Mouse (Mus musculus): ENCODE measurements around the gene Brd2. TPM values are rescaled to one million over a fixed set of nuclear protein-coding genes. Genes with fewer than 3 reads are reported as not detected.

Brd2 gene
- total RNA-seq, 2 experiments from 2014 or later, result 125 to 128 TPM

- peak; percentile 28 for DNase-seq
These were observed 42.8 kb downstream of the Brd2 start for GRCm38 (mm10) chr17:34079621-34080020.

- DNase-seq, result no peak
These were observed 43.4 kb downstream of the Brd2 start for GRCm38 (mm10) chr17:34079002-34079401.

- no peak for DNase-seq
These were observed 44.3 kb downstream of the Brd2 start for GRCm38 (mm10) chr17:34078148-34078547.

GRCm38 (mm10) chr17:34077549-34077948, 44.9 kb downstream of the Brd2 start:
- peak; percentile 80 for DNase-seq

GRCm38 (mm10) chr17:34075271-34075670, 47.2 kb downstream of the Brd2 start:
- peak; percentile 80 for DNase-seq

- DNase-seq, result no peak
These were observed 50.3 kb downstream of the Brd2 start for GRCm38 (mm10) chr17:34072091-34072490.

- DNase-seq, result no peak
These were observed 53.6 kb downstream of the Brd2 start for GRCm38 (mm10) chr17:34068864-34069263.

Other genes with a start within 250 kb of the Brd2 start
- gene Gm7029, start 248.8 kb downstream of the Brd2 start, total RNA-seq (2021), result not detected
- 10 to 100 TPM; 40.2 to 42.7 TPM for gene Kifc1, start 232.0 kb downstream of the Brd2 start, total RNA-seq (2021)
- gene Platr17, start 217.5 kb downstream of the Brd2 start, total RNA-seq (2021), result not detected
- 10 to 100 TPM; 16.5 to 18.0 TPM for gene Daxx, start 213.2 kb downstream of the Brd2 start, total RNA-seq (2021)
- gene Tapbp, start 206.7 kb downstream of the Brd2 start, total RNA-seq (2021), result 10 to 100 TPM; 72.3 to 78.5 TPM
- 10 to 100 TPM; 34.3 to 35.8 TPM for gene Zbtb22, start 206.7 kb downstream of the Brd2 start, total RNA-seq (2021)
- gene Rgl2, start 193.1 kb downstream of the Brd2 start, total RNA-seq (2021), result 10 to 100 TPM; 56.5 to 58.1 TPM
- 10 to 100 TPM; 78.0 to 79.5 TPM for gene Pfdn6, start 182.3 kb downstream of the Brd2 start, total RNA-seq (2021)
- gene Wdr46, start 182.0 kb downstream of the Brd2 start, total RNA-seq (2021), result 10 to 100 TPM; 13.3 to 14.4 TPM
- 1 to 10 TPM; 2.3 to 2.9 TPM for gene B3galt4, start 171.1 kb downstream of the Brd2 start, total RNA-seq (2021)
- gene Vps52, start 166.8 kb downstream of the Brd2 start, total RNA-seq (2021), result 10 to 100 TPM; 38.1 to 40.1 TPM
- gene Rps18, start 166.6 kb downstream of the Brd2 start, total RNA-seq (2021), result 100 to 1,000 TPM; 648 to 719 TPM
- gene H2-K1, start 122.3 kb downstream of the Brd2 start, total RNA-seq (2021), result 10 to 100 TPM; 33.9 to 35.4 TPM
- 10 to 100 TPM; 18.7 to 19.8 TPM for gene Ring1, start 98.0 kb downstream of the Brd2 start, total RNA-seq (2021)
- 10 to 100 TPM; 63.6 to 69.6 TPM for gene H2-Ke6, start 94.6 kb downstream of the Brd2 start, total RNA-seq (2021)
- 10 to 100 TPM; 83.8 to 86.5 TPM for gene Slc39a7, start 91.0 kb downstream of the Brd2 start, total RNA-seq (2021)
- 10 to 100 TPM; 35.5 to 39.5 TPM for gene Rxrb, start 90.8 kb downstream of the Brd2 start, total RNA-seq (2021)
- gene Col11a2, start 83.2 kb downstream of the Brd2 start, total RNA-seq (2021), result 1 to 10 TPM; 1.4 to 2.2 TPM
- gene H2-Oa, start 30.3 kb downstream of the Brd2 start, total RNA-seq (2021), result not detected
- 1 to 10 TPM; 5.6 to 6.0 TPM for gene H2-DMa, start 3.1 kb downstream of the Brd2 start, total RNA-seq (2021)
- under 1 TPM; 0.55 to 0.72 TPM for gene H2-DMb2, start 20.7 kb upstream of the Brd2 start, total RNA-seq (2021)
- gene H2-DMb1, start 30.4 kb upstream of the Brd2 start, total RNA-seq (2021), result under 1 TPM; 0.26 to 0.68 TPM
- 1 to 10 TPM; 4.8 to 5.4 TPM for gene Tap1, start 64.9 kb upstream of the Brd2 start, total RNA-seq (2021)
- gene Psmb9, start 65.1 kb upstream of the Brd2 start, total RNA-seq (2021), result 1 to 10 TPM; 2.5 to 3.8 TPM
- 1 to 10 TPM; 3.7 to 7.0 TPM for gene Psmb8, start 75.1 kb upstream of the Brd2 start, total RNA-seq (2021)
- 10 to 100 TPM; 10.7 to 12.3 TPM for gene Tap2, start 80.9 kb upstream of the Brd2 start, total RNA-seq (2021)
- gene H2-Ob, start 116.3 kb upstream of the Brd2 start, total RNA-seq (2021), result under 1 TPM; 0.23 to 0.38 TPM
- 1 to 10 TPM; 2.4 to 3.1 TPM for gene H2-Ab1, start 135.1 kb upstream of the Brd2 start, total RNA-seq (2021)
- 1 to 10 TPM; 2.2 to 3.0 TPM for gene H2-Aa, start 165.2 kb upstream of the Brd2 start, total RNA-seq (2021)
- gene H2-Eb1, start 183.2 kb upstream of the Brd2 start, total RNA-seq (2021), result 1 to 10 TPM; 4.0 to 4.9 TPM
- gene H2-Eb2, start 203.0 kb upstream of the Brd2 start, total RNA-seq (2021), result not detected
- under 1 TPM; 0.09 to 0.31 TPM for gene Btnl2, start 232.2 kb upstream of the Brd2 start, total RNA-seq (2021)